Mouse (Mus musculus): ENCODE data around the gene Ralgapa2. TPM values are rescaled to one million over a fixed set of nuclear protein-coding genes. Genes with fewer than 3 reads are reported as not detected.

Gene Ralgapa2
- total RNA-seq (2021), result 1 to 10 TPM; 6.4 to 7.3 TPM
- long read RNA-seq, experiment 1, partial matches to known transcripts, result 0 of 3 reads
- long read RNA-seq, experiment 1, other reads (novel, unspliced or antisense), result 3 of 3 reads
- long read RNA-seq, experiment 2, partial matches to known transcripts, result 0 of 1 reads
- long read RNA-seq, experiment 2, other reads (novel, unspliced or antisense), result 1 of 1 reads

GRCm38 (mm10) chr2:146511911-146512580 is at the start of gene Ralgapa2:
Ralgapa2 (minus strand) TSS chr2:146512344.
- DNase-seq, result peak; percentile 99
- intact Hi-C loops (cut with DNase I), result no loop called here

DNA sequence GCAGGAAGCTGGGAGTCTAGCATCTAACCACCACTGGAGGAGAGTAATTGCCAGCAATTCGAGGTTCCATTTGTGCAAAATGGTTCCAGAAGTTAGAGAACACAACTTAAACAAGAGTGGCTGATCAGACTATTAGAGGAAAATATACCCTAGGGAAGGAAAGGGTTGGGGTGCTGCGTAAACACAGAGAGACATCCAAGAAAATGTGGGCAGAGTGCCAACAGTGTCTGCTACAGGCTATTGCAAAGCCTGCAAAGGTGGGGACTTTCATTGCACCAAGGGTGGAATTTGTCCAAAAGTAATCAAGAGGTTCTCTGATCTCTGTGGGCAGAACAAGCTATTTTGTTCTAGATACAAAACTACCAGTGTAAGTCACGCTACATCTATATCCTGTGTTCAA is 49.4 kb upstream of the Ralgapa2 start:
- intact Hi-C loops (cut with DNase I), result no loop called here
- no peak for DNase-seq

DNA sequence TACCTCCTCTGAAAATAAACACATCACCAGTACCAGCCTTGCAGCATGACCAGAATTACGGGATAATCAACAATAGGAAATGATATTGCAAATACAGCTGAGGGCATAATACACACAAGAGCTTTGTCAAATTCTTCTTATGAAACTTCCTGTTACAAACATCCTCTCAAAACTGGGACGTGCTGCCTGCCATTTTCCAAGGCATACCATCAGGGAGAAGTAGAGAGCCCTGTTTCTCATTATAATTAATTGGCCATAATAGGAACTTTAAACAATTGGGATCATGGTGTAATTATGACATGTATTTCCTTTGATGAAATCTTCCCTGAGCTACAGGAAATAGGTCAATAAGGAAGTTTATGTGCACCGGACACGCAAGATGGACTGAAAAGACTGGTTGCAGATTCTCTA is 48.5 kb upstream of the Ralgapa2 start:
- intact Hi-C loops (cut with DNase I), result no loop called here
- no peak for DNase-seq

DNA sequence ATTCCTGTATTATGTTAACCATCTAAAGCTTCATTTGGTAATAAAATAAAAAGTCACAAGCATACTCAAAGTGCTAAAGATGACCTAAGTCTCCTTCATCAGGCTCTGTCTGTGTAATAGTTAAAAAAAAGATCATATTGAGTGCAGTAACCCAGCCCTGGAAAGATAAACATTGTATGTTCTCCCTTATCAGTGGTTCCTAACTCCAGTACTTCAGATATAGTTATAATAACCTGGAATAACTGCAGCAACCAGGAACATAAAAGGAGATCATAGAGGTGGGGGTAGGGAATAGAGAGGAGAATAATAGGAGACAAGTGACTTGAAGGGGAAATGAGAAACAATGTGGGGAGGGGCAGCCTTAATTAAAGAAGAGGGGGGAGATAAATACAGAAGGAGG is 44.0 kb upstream of the Ralgapa2 start:
- no peak for DNase-seq
- intact Hi-C loops (cut with DNase I), result no loop called here

- no peak for DNase-seq
- intact Hi-C loops (cut with DNase I), result no loop called here
Observed at GRCm38 (mm10) chr2:146555351-146555750, 43.2 kb upstream of the Ralgapa2 start.

DNA sequence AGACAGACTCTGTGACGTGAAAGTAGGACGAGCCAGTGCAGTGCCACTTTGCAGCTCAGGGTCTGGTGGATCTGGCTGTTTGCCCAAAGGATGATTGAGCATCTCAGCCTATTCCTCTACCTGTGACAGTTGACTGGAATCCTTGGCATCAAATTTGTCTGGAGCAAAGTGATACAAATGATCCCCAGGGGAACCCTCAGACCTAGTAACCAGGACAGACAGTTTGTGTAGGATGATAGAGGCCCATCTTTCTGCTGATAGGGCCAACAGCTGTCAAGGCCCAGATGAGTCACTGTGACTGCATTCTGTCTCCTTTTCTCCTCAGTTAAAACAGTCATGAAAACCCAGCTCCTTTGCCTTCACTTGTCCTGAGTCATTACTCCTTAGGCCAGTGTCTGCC is 41.6 kb upstream of the Ralgapa2 start:
- no peak for DNase-seq
- intact Hi-C loops (cut with DNase I), result no loop called here

DNA sequence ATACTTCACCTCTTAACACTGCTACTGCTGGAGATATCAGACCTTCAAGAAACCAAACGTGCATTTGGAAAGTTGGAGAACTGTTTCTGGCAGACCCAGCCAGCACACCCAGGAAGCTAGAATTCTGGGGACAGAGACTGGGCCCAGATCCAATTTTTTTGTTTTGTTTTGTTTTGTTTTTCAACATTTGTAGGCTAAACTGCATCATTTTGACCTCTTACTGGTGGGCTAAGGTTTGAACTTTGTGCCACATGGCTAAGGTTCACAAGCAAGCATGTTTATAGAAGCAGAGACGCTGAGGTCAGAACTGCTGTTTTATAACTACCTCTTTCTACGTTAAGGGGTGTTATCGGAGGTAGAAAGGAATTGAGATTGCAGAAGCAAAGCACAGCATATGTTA is 39.7 kb upstream of the Ralgapa2 start:
- no peak for DNase-seq
- intact Hi-C loops (cut with DNase I), result no loop called here

- intact Hi-C loops (cut with DNase I), result no loop called here
- DNase-seq, result no peak
Observed at GRCm38 (mm10) chr2:146549111-146549776, 37.1 kb upstream of the Ralgapa2 start.

- no peak for DNase-seq
- intact Hi-C loops (cut with DNase I), result no loop called here
Observed at GRCm38 (mm10) chr2:146544155-146544814, 32.1 kb upstream of the Ralgapa2 start.

DNA sequence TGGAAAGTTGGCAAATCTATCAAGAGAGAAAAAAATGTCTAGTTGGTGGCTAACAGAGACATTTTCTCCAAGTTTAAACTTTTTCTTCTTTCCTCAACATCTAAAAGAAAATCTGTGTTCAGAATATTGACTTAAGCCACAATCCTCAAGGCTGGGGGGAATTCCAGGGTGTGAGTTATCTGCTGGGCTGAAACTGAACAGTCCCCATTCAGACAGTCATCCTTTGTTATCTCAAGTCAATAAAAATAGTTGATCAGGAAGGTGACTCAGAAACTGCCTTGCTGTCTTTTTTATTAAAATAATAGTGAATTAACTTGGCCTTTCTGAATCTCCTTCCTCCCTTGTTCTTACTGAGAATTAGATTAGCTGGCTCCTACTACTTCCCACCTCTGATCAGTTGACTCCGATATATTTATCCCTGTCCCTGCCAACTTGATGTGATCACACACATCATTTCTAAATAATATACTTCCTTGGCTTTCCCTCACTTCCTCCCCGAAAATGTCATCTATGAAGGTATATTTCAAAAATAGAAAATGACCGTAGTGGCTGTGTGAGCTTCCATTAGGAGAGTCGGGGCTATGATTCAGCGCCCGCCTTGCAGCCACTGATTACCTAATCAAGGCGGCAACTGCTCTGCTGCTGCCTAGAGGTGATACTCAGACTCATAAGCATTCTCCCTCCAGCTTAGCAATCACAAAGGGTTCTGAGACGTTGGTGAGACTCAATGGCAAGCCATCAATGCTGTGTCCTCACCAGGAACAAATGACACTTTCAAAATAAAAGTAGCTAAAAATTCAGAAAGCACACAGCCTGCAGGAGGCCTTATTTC is 21.2 kb upstream of the Ralgapa2 start:
- no peak for DNase-seq
- intact Hi-C loops (cut with DNase I), result no loop called here

DNA sequence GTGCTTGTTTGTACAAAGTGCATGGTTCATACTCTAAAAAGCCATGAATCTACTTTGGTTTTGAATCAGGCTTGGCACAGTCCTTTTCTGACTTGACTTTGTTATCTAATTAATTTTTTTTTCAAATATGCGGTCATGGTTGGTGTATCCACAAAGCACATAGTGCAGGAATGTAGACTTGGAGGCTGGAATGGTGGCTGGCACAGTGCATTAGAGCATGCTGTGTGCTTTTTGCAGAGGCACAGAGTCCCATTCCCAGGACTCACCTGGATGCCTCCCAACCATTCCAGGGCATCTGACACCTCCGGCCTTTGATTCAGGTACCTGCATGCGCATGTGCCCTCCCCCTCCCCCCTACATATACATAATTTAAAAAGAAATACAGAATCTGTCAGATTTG is 20.3 kb upstream of the Ralgapa2 start:
- intact Hi-C loops (cut with DNase I), result no loop called here
- no peak for DNase-seq

GRCm38 (mm10) chr2:146525483-146525882 is 13.3 kb upstream of the Ralgapa2 start:
- intact Hi-C loops (cut with DNase I), result no loop called here
- DNase-seq, result no peak

GRCm38 (mm10) chr2:146524685-146525415 is 12.7 kb upstream of the Ralgapa2 start:
- intact Hi-C loops (cut with DNase I), result no loop called here
- DNase-seq, result no peak

DNA sequence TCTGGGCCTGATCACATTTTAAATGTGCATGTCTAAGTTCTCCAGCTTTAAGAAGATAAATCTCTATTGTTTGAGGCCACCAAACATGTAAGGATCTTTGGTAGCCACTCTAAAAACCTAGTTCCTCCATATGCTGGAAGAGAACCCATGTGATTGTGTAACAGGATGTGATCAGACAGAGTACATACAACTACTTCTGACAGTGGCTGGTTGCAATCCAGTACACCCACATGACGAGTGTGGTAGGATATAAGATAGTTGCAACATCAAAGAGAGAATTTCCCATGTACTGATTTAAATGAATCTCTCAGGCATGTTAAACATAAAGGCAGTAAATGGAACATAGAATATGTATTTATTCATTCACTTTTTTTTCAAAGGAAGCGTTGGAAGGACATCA is 4.8 kb upstream of the Ralgapa2 start:
- intact Hi-C loops (cut with DNase I), result no loop called here

GRCm38 (mm10) chr2:146515081-146515480 is 2.9 kb upstream of the Ralgapa2 start:
- intact Hi-C loops (cut with DNase I), result no loop called here

More for the DNA sequence above, 4.8 kb upstream of the Ralgapa2 start:
- no peak for DNase-seq

GRCm38 (mm10) chr2:146512581-146512920 is 407 bp upstream of the Ralgapa2 start:
- intact Hi-C loops (cut with DNase I), result no loop called here

More at GRCm38 (mm10) chr2:146515081-146515480, 2.9 kb upstream of the Ralgapa2 start:
- no peak for DNase-seq

GRCm38 (mm10) chr2:146511401-146511865 is 711 bp downstream of the Ralgapa2 start:
- DNase-seq, result no peak
- intact Hi-C loops (cut with DNase I), result no loop called here

More at GRCm38 (mm10) chr2:146512581-146512920, 407 bp upstream of the Ralgapa2 start:
- no peak for DNase-seq

GRCm38 (mm10) chr2:146510780-146511179 is 1.4 kb downstream of the Ralgapa2 start:
- intact Hi-C loops (cut with DNase I), result no loop called here
- no peak for DNase-seq

- no peak for DNase-seq
- intact Hi-C loops (cut with DNase I), result no loop called here
Observed at GRCm38 (mm10) chr2:146502578-146503311, 9.4 kb downstream of the Ralgapa2 start.
